Mouse (Mus musculus) cerebellum, postnatal 4 days (tissue): ENCODE results near the gene Castor2.

Experiments
- DNase-seq, 2 experiments: peaks; one replicate each; pipeline ENCODE4 v3.0.0; 2022; ENCODE audit warnings: low spot score in 2 of 2, mixed read lengths in 1 of 2

Gene Castor2

DNA sequence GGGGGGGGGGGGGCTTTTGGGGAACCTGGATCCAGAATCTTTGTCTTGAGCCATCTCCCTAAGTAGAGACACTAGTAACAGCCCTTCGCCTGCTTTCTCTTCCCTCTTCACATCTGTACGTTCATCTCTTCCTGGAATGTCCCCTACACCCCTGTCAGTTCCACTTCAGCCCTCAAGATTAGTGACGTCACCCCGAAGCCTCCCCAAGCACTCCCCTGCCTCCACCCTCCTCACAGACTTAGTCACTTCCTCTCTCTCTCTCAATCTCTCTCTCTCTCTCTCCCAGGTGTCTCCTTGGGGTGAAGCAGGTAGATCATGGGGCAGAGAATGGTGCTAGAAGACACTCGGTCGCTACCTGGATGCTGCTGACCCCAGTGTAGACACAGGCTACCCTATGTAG lies 3.2 kb downstream of the Castor2 start:
- DNase-seq, result no peak

DNA sequence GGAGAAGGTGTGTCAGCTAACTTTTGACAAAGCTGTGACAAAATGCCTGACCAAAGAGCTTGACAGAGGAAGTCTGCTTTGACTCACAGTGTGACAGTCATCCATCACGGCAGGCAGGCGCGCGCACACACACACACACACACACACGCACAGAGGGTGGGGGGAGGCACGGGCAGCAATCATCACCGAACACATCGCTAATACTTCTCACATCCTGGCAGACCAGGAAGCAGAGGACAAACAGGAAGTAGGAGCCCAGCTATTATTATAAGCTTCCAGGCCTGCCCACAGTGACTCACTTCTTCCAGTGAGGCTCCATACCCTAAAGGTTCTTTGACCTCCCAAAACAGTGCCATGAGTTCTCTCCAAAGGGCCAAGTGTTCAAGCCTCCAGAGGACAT lies 6.3 kb downstream of the Castor2 start:
- no peak for DNase-seq

DNA sequence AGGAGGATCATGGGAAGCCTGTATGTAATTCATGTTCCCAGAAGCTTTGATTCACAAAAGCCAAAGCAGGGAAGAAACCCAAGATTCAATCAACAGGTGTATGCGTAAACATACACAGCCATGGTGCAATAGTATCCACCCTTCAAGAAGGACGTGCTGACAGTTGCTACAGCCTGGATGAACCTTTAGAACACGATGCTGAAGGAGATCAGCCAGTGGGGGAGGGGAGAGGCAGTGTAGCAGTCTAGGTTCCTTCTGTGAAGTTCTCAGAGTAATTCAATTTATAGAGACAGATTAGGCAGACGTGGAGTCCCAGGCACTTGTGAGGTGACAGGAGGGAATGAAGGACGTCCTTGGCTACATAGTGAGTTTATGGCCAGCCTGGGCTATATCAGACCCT lies 15.5 kb downstream of the Castor2 start:
- DNase-seq, result no peak

DNA sequence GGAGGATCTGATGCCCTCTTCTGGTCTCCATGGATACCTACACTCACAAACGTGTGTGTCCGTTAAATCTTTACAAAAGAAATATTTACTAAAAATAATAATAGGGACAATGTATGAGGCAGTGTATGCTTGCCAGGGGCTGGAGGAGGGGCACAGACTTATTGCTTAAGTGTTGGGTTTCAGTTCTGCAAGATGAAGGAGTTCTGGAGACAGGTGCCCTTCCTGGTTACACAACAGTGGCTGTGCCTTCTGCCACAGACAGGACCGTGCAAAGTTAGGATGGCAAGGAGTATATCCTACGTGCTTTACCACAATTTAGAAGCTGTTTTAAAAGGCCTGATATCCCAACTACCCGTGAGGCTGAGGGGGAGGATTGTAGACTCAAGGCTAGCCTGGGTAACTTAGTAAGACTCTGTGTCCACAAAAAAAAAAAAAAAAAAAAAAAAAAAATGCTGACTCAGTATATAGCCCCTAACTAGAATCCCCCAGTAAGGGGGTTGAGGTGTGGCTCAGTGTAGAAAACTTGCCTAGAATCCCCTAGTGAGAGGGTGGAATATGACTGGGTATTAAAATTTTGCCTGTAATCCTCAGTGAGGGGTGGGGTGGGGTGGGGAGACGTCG lies 16.2 kb downstream of the Castor2 start:
- DNase-seq, result no peak

DNA sequence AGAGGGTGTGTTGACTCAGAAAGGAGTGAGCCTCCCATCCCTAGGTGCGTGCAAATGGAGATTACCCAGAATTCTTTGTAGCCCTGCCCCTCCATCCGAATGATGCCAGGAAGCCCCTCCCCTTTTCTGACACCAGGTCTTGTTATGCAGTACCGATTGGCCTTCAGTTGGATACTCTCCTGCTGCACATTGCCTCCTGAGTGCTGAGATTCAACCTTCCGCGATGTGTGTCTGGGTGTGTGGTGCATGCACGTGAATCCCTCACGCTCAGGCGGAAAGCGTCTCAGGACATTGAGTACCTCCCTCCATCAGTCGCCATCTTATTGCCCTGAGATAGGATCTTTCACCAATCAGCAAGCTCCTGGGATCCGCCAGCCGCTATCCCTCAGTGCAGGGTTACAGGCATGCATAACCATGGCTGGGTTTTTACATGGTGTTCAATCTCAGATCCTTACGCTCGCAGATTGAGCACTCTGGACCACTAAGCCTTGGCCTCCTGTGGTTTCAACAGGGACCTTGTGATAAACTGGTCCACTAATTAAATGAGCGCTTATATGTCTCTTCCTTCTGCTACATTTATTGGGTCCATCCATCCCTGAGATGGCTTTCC lies 19.4 kb downstream of the Castor2 start:
- DNase-seq, result no peak

DNA sequence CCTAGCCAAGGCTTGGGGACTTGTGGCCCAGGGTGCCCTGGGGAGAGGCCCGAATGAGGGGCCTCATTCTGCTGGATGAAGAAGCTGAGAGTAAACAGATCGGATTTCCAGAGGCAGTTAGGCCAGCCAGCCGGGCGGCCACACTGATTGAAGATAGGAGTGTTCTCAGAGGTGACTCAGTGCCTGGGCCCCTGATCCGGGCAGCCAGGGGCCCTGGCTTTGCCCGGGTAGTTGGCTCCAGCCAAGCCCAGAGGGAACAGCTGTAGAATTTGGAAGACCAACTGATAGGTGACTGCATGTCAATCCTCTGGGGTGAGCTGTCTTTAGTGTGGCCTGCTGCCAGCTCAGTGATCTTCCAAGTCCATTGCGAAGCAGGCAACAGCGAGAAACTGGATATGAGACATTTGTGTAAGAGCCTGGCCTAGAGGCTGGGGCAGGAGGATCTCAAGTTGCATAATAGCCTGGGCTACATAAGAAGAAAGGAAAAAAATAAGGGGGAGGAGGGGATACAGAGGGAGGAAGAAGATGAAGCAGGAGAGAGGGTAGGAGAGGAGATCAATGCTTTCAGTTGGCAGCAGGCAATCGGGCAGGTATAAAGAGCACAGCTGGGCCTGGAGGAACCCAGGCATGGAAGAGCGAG lies 20.1 kb downstream of the Castor2 start:
- DNase-seq, result no peak

DNA sequence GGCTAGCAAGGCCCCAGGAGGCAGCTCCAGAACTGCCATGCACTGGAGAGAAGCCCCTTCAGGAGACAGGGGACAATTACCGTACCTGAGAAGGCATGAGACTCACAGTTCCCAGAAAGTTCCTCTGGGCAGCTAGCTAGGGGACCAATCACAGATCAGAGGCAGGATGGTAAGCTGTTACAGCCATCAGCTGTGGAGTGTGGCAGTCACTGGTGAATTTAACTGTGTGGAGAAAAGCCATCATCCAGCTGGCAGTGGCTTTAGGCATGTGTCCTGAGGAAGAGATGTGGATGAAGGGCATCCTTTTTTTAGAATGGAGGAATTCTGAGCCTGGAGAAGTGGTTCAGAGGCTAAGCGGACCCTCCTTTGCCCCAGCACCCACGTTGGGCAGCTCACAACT lies 20.6 kb downstream of the Castor2 start:
- no peak for DNase-seq

DNA sequence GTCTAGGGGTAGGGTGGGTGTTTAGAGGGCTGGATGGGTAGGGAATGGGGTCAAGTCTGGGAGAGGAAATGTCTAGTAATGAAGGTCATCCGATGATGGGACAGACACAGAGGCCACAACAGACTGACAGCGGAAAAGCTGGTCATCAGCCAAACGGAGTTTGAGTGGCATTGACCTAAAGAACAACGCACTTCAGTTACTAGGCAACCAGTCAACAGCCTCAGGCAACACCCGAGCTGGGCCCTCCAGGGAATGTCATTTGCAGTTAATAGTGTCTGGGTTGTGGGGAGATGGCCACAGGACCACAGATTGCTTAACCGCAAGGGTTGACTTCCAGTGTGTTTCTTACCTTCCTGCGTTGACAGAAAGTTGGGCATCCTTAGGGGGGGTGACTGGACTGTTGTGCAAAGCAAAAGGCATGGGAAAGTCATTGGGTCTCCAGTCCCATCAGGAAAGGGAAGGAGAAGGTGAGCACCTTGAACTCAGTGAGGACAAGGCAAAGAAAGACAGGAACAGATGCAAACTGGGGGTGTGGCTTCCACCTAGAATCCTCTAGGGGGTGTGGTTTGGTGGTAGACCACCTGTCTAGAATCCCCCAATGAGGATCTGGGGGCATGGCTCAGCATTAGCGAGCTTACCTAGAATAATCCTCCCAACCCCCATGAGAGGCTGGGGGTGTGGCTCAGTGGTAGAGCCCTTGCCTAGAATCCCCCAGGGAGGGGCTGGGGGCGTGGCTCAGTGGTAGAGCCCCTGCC lies 21.8 kb downstream of the Castor2 start:
- DNase-seq, result no peak

DNA sequence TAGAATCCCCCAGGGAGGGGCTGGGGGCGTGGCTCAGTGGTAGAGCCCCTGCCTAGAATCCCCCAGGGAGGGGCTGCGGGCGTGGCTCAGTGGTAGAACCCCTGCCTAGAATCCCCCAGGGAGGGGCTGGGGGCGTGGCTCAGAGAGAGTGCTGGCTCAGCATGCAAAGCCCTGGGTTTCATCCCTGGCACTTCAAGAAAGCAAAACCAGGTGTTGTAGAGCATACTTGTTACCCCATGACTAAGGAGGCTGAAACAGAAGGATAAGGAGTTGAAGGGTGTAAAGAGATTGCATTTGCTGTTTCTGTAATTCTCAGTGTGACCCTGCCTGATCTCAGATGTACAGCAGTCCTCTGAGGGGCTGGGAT lies 22.4 kb downstream of the Castor2 start:
- no peak for DNase-seq

DNA sequence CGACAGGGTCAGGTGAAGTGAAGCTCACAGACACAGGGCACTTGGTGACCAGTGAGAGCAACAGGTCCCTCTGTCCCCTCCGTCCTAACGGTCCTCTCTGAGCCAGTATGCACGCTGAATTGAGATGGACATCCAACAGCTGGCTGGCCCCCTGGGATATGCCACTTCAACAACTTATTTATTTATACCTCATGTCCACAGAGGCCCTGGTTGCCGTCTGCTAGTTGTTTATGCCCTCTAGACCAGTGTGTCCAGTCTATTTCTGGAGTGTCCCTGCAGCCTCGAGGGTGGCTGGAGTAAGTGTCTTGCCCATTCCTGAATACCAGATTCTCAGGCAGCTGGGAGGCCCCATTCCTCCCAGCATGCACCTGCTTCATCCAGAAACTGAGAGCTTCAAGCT lies 24.3 kb downstream of the Castor2 start:
- no peak for DNase-seq

DNA sequence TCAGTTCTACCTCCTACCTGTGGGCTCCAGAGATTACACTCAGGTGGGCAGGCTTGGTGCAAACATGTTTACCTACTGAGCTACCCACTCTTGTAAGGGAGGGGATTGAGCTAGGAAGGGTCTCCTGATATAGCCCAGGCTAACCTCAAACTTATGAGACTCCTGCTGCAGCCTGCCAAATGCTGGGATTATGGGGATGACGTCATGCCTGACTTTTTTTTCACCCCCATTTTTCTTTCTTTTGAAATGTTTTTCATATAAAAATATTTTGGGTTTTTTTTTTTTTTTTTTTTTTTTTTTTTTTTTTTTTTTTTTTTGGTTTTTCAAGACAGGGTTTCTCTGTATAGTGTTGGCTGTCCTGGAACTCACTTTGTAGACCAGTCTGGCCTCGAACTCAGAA lies 26.7 kb downstream of the Castor2 start:
- DNase-seq, result no peak

DNA sequence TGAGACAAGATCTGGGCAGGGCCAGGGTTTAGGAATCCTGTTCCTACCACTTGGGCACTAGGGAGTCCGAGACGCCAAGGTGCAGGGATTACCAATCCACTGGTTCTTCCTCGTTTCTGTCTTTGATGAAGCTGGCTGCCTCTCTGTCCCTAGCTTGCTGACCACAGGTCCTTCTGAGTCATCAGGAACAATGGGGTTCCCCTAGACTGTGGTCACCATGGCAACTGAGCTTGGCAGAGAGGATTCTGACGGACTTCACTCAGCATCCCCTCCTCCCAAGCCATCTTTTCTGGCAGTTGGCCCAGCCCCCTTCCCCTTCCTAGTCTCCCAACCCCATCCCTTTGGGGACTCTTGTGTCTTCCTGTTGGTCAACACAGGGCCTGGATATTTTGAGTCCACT lies 32.1 kb downstream of the Castor2 start:
- peak in 1 of 2 experiments; percentile 49 for DNase-seq

DNA sequence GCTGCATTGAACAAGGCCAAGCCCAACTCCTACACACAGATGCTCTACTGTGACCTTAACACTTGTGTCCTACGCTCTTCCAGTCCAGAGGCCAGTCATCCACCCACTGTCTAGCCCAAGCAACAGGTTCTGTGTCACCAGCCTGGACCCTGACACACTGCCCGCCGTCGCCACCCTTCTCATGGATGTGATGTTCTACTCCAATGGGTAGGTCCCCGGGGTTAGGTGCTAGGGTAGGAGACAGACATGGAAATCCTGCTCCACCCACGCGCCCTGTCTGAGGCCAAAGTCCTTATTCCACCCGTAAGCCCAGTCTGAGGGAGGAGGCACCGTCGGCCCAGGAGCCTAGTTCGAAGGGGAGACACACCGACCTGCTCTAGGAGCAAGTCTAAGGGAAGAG lies 36.5 kb downstream of the Castor2 start:
- no peak for DNase-seq

DNA sequence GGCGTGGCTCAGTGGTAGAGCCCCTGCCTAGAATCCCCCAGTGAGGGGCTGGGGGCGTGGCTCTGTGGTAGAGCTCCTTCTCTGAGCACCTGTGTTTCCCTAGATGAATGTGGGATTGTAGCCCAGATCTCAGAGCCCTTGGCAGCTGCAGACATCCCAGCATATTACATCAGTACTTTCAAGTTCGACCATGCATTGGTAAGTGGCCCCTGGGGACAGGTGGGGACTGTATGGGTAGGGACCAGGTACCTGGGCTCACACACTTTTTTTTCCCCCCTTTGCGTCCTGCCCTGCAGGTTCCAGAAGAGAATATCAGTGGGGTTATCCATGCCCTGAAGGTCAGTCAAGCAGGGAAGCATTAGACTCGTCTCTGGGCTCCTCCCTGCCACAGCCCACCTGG lies 38.4 kb downstream of the Castor2 start:
- no peak for DNase-seq

DNA sequence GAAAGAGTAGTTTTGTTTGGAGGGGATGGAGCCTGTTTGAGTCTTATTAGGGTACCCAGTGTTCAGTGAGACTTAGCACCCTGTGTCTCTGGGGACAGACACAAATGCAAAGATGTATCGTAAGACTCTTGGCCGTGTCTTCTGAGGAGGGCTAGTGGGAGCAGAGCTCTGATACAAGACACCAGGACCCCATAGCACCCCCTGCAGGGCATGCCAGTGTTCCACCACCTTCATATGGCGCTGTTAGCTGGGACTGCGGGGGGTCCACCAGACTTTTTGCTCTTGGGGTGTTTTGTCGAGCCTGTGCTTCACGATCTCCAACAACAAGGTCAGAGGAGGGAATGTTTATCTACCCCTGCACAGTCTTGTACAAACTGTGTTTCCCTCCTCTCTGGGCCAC lies 39.9 kb downstream of the Castor2 start:
- DNase-seq, result no peak

DNA sequence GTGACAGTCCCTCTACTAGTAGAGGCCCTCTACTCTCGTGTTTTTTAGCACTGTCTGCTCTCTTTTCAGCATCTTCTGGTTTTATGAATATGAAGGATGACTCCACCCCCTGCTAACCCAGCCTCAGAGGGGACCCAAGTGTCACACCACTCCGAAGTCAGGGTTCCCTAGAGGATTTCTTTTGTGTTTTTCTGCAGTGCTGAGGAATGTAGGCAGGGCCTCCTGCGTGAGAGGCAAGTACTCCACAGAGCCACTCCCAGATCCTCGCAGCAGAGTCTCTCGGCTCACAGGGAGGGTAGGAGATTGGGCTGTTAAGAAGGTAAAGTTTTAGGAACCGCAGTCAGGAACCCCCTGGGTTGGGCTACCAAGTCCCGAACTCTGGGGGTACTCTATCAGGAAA lies 41.7 kb downstream of the Castor2 start:
- no peak for DNase-seq

DNA sequence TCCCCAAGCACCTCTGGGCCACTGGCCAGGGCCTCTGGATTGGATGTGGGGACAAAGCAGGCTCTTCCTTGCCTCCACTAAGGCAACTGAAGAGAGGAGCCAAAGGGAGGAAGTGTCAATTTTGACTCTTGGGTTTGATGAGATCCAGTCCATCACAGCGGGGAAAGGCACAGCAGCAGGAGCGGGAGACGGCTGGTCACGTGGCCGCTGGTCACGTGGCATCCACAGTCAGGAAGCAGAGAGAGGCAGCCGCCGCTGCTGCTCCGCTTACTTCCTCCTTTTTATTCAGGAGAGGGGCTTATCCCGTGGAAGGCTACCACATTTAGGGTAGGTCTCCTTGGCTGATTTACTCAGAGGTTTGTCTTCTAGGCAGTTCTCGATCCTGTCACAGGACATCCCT lies 42.9 kb downstream of the Castor2 start:
- no peak for DNase-seq

DNA sequence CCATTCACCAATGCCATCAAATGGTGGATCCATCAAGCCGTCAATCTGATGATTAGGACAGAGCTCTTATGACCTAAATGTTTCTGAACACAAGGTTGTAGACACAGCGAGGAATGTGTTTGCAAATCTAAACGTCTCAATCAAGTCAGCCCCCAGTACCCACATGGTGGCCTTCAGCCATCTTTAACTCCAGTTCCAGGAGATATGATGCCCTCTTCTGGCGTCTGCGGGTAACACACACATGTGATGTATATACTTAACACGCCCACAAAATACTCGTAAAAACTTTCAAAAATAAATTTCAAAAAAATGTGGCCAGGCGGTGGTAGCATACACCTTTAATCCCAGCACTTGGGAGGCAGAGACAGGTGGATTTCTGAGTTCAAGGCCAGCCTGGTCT lies 45.5 kb downstream of the Castor2 start:
- DNase-seq, result no peak

DNA sequence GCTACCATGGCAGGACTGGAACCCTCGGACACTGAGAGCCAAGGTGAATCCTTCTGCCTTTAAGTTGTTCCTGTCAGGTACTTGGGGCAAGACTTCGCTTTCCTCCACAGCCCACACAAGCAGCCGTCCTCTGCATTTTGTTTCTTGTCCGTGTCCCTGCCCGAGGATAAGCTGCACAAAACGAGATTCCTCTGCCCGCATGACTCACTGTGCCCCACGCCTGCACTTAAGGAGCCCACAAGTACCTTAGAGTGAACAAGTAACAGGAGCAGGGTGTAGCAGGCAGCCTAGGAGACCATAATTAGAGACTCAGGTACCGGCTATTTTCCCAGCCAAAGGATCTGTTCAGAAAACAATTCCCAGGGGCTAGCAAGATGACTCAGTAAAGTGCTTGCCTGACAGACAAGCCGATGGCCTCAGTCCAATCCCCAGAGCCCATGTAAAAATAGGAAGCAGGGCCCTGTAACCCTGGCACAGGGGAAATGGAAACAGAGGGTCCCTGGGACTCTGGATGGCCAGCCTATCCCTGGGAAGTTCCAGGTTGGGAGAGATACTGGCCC lies 47.8 kb downstream of the Castor2 start:
- no peak for DNase-seq

DNA sequence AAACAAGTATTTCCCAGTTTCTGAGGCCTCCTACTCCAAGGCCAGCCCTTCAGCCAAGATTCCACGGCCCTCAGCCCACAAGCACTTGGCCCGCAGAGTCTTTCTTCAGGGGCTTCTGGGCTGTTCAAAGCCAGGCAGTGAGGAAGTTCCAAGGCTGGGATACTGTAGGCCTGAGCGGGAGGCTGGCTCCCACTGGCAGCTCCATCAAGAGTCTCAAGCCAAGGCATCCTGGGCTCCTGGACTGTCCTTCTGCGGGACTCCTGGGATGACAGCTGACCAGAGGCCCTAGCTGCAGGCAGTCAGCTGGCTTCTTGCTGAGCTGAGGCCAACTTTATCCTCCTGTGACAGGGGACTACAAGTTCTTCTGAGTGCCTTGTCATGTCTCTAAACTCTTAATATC lies 48.6 kb downstream of the Castor2 start:
- DNase-seq, result no peak

DNA sequence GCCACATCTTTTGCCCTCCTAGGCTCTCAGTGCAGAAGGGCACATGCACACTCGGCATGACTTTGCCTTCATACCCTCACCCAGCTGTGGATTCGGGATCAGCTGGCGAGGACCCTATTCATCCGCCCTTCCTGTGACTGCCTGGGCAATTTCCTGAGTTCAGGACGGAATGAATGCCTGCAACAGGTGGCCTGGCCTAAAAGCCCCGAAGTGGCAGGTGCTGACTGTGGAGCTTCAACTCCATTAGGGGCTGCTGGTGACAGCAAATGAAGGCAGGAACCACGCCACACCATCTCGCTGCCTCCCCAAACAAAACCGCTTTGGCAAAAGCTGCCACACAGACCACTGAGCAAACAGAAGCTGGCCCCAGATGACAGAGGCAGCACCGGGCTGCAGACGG lies 52.4 kb downstream of the Castor2 start:
- DNase-seq, result no peak

DNA sequence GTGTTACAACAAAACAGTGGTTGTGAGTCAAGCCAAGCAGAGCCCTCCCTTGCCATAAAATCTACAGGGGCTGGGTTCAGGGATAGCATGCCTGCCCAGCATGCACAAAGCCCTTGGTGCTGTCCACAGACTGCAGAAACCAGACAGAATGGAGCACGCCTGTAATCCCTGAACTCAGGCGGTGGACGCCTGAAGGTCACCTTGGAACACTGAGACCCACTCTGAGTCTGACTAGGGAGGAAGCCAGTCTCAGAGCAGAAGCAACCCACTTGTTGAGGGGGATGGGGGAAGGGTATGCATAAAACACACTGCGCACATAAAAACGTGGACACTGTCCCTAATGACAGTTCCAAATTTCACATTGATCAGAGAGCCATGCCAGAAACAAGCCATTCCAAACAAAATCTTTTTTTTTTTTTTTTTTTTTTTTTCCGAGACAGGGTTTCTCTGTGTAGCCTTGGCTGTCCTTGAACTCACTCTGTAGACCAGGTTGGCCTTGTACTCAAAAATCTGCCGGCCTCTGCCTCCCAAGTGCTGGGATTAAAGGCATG lies 56.5 kb downstream of the Castor2 start:
- DNase-seq, result no peak
